Mouse (Mus musculus) layer of hippocampus, adult 9-10 months (tissue): Measurements from ENCODE around the gene Xpo5.

Experiments used
- DNase-seq: peaks from one replicate; pipeline ENCODE4 v3.0.0; 2022; ENCODE audit warnings: low spot score

Xpo5 gene

GRCm38 (mm10) chr17:46287678-46288095 is 85.1 kb downstream of the Xpo5 start:
- DNase-seq, result no peak
